Mouse (Mus musculus) gastrocnemius, postnatal 4 days (tissue): ENCODE results near the gene Mlycd. TPM values are rescaled to one million over a fixed set of nuclear protein-coding genes. Genes with fewer than 3 reads are reported as not detected.

Experiments used
- DNase-seq, 2 experiments: peaks; one replicate each; pipeline ENCODE4 v3.0.0; 2021 to 2022; ENCODE audit warnings: low spot score in 2 of 2, mixed read lengths in 2 of 2
- total RNA-seq, 2 experiments: library from RNA; stranded (reverse); gene quantifications; 2 replicates each; pipeline ENCODE4 v1.2.3; 2021

The Mlycd gene
- total RNA-seq, 2 experiments from 2014 or later: 66.5 to 68.1 TPM

- DNase-seq: no peak
These were observed 35.6 kb downstream of the Mlycd start for GRCm38 (mm10) chr8:119430250-119430649.

GRCm38 (mm10) chr8:119430690-119431089, 36.0 kb downstream of the Mlycd start:
- DNase-seq: no peak

DNA sequence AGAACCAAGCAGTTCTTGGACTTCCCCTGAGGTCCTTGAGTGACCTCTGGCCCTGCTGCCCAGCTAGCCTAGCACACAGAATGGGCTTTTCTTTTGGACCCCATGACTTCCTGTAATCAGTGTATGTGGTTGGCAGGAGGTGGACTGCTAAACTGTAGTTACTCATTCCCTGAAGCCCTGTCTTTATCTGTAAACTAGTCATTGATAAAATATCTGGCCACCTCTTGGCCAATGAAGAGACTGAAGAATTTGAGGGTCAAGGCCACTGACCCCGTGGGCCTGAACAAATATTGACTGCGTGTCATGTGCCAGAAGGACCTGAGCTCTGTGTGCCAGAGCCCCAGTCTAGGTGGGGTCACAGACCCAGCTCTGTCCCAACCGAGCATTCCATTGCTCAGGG, 37.7 kb downstream of the Mlycd start:
- DNase-seq: no peak

DNA sequence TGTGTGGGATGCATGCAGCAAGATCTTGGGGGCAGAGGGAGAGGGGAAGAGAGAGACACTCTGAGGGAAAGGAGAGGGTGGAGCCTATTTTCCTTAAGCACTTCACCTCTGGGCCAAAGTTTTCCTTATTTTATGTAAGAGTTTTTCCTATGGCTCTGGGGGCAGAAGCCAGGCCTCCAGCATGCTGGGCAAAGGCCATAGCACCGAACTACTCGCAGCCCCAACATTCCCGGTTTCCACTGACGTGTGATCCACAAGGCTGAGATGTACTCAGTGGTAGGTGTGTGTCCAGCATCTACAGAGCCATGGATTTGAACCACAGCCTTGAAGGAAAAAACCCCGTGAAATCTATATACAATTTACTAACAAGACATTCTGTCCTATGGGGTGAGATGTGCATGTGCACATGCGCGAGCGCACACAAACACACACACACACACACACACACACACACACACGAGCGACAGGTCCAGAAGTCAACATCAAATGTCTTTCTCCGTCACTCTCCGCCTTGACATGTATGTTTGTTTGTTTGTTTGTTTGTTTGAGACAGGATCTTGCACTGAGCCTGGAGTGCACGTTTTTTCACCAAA, 39.0 kb downstream of the Mlycd start, which contains the start of gene Osgin1:
TSS of gene Osgin1 (plus strand) at position 543 of the 593 bp plus-strand sequence.
- DNase-seq: no peak

- no peak for DNase-seq
These were observed 39.9 kb downstream of the Mlycd start for GRCm38 (mm10) chr8:119434569-119434968.

- DNase-seq: no peak
These were observed 40.8 kb downstream of the Mlycd start for GRCm38 (mm10) chr8:119435527-119435926.

DNA sequence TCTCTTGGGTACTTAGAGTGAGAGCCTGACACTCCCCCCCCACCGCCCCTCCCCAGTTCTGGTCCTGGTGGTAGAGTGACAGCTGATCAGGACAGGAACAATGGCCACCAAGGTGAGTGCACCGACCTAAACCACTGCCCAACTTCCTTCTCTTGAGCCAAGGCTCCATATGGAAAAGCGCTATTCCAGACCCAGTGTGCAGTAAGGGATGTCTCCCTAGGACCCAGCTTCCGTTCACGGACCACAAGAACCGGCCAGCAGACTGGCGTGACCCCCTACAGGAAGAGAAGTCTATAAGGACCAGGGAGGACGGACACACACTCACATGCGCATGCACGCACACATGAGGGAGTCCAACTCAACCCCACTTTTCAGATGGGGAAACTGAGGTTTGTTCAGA, 41.7 kb downstream of the Mlycd start:
- no peak for DNase-seq

- DNase-seq: peak; percentile 63 to 76
These were observed 42.3 kb downstream of the Mlycd start for GRCm38 (mm10) chr8:119436933-119437332.

DNA sequence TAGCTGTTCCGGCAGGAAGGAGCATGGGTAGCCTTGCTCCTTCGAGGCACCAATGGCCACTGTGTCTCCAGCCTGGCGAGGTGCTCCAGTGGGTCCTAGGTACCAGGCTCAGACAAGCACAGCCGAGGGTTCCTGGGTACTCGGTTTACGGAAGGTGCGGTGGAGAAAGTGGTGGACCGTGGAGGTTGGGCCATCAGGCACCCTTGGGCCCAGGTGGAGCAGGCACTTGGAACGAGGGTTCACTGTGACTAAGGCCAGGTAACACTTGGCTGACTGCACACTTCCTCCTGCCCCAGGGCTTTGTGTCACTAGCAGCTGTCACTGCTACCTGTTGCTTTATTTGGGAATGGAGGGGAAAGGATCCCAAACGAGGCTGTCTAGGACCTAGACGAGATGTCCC, 42.8 kb downstream of the Mlycd start:
- no peak for DNase-seq

DNA sequence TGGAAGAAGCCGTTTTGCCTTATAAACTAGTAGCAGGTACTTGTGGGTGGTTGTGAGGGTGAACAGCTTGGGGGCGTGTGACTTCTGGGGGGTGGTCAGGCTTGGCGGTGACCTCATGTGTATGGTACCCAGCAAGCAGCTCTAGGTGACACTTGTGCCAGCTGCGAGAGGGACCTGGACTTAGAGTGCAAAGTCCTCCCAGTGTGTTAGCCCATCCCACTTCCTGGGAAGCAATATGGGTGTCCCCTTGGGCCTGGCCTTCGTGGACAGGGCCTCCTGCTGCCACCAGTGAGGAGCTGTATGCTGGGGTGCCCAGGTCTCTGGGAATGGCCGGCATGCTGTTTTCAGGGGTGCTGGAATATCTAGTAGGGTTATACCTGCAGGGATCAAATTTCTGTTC, 44.2 kb downstream of the Mlycd start:
- no peak for DNase-seq

DNA sequence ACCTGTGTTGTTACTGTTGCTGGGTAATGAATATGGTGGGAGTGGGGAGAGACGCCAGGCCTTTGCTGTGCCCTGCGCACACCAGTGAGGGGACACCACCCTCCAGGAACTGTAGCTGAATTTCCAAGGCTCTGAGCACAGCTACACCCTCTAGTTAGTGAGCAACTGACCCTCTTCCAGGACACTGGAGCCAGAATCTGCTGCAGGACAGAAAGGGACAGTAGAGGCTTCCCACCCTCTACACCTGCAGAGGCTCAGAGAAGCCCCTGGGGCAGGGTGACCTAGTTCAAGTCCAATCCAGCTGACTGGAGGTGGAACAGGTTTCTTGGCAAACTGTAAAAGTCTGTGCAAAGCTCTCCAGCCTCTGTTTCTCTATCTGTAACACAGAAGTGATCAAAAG, 44.7 kb downstream of the Mlycd start:
- no peak for DNase-seq

GRCm38 (mm10) chr8:119439893-119440249, 45.2 kb downstream of the Mlycd start:
- DNase-seq: no peak

DNA sequence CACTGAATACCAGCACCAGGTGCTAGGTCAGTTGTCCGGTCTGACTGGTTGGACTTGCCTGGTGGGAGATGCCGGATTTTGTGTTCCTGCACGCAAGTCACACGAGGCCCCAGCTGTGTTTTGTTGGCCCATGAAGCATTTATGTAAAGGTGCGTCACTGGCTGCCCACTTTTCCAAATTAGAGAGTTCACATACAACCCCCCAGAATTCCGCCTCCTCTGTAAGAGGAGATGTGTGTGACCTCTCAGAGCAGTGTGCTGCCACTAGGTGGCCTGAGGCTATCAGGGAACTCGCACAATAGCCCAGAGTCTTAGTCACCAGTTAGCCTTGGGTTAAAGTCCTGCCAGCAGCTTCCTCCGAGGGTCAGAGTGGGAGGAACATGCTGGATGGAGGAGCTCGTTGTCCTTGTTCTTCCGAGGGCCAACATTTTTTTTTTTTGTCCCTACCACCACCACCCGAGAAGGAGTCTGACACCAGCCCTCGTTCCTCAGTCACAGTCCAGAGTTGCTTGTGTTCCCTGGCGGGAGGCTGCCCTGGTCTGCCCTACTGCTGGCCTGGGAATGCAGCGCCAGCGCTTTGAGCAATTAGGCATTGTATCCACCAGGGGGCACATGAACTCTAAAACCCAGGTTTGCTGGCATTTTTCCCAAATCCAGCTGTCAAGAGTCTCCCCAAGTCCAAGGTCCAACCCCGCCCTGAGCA, 45.7 kb downstream of the Mlycd start:
- peak; percentile 50 to 78 for DNase-seq

DNA sequence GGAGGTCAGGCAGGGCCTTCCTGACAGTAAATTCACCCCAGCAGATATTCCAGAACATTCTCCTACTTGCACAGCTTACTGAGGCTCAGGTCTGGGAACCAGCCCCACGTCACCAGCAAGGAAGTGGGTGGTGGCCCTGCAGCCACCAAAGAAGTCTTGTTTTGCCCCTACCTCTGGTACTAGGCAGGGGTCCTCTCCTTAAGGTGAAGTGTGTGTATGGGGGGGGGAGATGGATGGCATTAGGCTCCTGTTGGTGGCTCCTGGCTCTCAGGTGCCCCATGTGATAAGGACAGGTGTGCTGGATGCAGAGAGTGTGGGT, 46.2 kb downstream of the Mlycd start:
- no peak for DNase-seq

DNA sequence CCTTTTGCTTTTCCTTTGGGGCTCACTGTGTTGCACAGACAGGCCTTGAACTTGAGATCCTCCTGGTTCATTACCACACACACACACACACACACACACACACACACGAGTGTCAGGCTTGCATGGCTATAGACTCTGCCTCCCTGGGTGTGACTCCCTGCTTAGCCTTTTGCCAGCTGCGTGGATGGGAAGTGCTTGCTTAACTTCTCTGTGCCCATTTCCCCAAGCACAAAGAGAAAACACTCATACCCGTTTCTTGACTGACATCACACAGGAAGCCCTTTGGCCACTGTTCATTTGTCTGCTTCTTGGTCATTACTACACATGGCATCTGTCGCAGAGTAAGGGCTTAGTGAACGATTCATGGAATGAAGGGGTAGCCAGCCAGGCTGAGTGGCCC, 47.3 kb downstream of the Mlycd start:
- no peak for DNase-seq

GRCm38 (mm10) chr8:119442970-119443369, 48.3 kb downstream of the Mlycd start:
- DNase-seq: no peak

DNA sequence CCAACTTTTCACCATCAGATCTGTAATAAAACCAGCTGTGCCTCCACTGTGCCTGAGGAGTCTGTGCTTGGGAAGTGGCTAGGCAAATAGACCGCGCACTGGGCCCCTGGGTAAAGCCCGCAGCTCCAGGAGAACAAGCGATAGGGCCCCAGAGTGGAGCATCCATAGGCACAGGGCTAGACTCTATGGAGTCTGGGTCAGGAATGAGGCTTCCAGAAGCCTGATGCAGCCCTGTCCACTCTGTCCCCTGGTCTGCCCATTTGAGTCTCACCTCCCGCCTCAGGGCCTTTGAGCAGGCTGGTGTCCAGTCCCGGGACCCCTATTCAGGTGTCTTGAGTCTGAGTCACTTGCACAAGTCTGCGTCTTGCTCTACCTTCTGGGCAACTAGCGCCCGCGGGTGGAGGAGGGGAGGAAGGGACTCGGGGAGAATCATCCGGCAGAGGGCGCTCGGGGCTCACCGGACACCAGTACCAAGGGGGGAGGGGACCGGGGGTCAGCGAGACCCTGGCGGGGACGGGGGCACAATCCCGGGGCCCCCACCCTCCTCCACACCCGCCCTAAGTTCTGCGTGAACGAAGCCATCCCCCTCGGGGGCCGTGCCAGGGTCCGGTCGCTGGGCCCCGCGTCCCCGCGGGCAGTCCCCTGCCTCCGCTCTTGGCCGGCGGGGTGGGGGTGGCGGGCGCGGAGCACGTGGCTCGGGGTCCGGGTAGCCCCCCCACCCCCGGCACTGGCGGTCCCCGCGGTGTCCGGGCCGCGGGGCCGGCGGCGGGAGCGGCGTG, 51.7 kb downstream of the Mlycd start, which contains the start of gene Necab2:
TSS of gene Necab2 (plus strand) at position 509 of the 779 bp plus-strand sequence.
- peak; percentile 77 to 84 for DNase-seq

DNA sequence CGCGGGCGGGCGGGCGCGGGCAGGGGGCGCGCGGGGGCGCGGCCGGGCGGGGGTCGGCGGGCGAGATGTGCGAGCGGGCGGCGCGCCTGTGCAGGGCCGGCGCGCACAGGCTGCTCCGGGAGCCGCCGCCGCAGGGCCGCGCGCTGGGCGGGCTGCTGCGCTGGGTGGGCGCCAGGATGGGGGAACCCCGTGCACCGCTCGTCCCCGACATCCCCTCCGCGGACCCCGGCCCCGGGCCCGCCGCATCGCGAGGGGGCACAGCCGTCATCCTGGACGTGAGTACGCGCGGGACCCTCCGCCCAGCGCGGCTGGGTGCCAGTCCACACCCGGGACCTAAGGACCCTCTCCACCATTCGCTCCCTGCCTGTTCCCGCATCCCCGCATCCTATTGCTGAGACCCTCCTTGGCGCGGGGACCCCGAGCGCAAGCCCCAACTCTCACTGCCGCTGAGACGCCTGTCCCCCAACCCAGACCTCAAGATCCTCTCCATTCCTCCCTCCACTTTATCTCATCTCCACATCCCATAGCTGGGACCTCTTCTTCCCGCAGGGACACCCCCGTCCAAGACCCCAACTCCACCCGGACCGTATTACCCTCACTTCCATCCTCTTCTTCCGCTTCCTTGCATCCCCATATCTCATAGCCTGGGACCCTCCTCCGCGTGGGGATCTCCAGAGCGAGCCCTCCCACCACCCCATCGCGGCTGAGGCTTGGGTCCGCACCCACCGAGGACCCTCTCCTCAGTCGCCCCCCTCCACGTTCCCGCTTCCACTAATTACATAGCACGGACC, 52.5 kb downstream of the Mlycd start:
- no peak for DNase-seq

DNA sequence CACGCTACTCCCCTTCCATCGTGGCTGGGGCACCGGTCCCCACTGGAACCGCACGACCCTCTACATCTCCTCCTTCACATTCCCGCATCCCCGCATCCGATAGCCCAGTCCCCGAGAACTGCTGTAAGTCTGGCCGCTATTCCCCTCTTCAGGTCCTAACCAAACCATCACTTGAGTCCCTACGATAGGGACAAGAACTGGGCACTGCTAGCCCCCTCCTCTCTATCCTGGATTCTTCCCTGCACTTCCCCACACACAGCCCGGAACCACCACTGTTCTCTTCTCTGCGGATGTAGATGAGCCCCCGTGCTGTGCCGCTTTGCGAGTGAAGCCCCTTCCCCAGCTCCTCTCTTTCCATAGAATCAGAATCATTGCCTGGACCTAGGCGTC, 53.1 kb downstream of the Mlycd start:
- DNase-seq: no peak

GRCm38 (mm10) chr8:119449627-119450026, 54.9 kb downstream of the Mlycd start:
- DNase-seq: no peak

GRCm38 (mm10) chr8:119451131-119451530, 56.5 kb downstream of the Mlycd start:
- no peak for DNase-seq

DNA sequence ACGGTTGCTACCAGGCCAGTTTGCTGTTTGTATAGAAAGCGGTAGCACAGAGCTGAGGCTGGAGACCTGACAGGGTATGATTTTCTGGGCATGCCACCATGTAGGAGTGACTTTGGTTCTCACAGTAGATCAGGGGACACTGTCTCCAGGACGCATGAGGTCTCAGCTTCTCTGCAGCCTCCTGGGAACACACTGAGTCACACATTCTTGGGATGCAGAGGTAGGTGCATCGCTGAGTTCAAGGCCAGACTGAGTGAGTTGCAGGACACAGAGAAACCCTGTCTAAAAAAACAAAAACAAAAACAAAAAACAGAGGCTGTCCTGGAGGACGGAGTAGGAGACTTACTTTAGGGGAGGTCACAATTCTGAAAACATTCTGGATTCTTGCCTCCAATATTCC, 58.2 kb downstream of the Mlycd start:
- no peak for DNase-seq
